In the genomic region with DNA sequence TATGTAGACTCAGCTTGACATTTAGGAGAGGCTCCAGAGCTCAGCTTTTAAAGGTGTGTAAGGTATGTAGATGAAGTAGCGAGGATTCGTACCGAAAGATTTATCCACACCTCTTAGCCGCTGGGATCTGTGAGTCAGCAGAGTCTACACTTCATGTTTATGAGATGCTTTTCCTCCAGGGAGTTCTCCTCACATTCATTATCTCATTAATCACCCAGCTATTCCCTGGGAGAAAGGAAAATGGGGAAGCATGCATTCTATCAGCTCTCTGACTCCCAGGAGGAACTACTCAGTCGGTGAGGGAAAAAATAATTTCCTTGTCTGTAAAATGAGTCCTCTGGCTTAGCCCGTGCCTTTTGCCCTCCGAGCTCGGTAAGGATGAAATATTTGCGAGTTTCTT, we compare ENCODE assay signal across 23 mouse cellular contexts.
DNase-seq lines count a peak whose midpoint lies in the region; ATAC-seq and TF ChIP-seq lines count a peak whose summit lies in the region.
"Had no signal": no experiment of that assay in that cellular context is flagged by ENCODE, and none has a peak within 500 bp of the region (broad histone marks: within the 10 kb centered on the region; RNA-seq: fewer than 3 reads in every experiment).

No protein-coding gene starts in this region.

- no peak overlapping the region for H3K4me3 ChIP-seq in kidney, embryonic 16.5 days (ENCODE audit: low read length)
- no peak overlapping the region for H3K4me3 ChIP-seq in hindbrain, embryonic 12.5 days
- no peak overlapping the region for H3K4me3 ChIP-seq in midbrain, postnatal 0 days (ENCODE audit: low read depth, low read length)
- no peak overlapping the region for H3K4me3 ChIP-seq in left cerebral cortex, adult 2 months
- H3K4me3 ChIP-seq: erythroblast, embryonic 14.5 days; forebrain, embryonic 13.5 days; heart, adult 2 months; heart, embryonic 15.5 days; limb, embryonic 13.5 days; liver, embryonic 13.5 days; midbrain, embryonic 12.5 days had no signal

- no peak overlapping the region for H3K4me2 ChIP-seq in kidney, embryonic 16.5 days (replicated peaks; ENCODE audit: low read depth, low read length)
- H3K4me2 ChIP-seq in hindbrain, embryonic 12.5 days (replicated peaks) = no peak overlapping the region
- no peak overlapping the region for H3K4me2 ChIP-seq in midbrain, postnatal 0 days (ENCODE audit: low read depth, low read length, poor library complexity, severe bottlenecking)
- H3K4me2 ChIP-seq: forebrain, embryonic 13.5 days; heart, embryonic 15.5 days; limb, embryonic 13.5 days; liver, embryonic 13.5 days; lung, embryonic 14.5 days; midbrain, embryonic 12.5 days had no signal

- intact Hi-C loops in left cerebral cortex, adult 2 months (cut with DNase I) = no loop called here

- no peaks in the 10 kb centered on the region for H3K36me3 ChIP-seq in kidney, embryonic 16.5 days (ENCODE audit: insufficient read depth, low read length)
- no peaks in the 10 kb centered on the region for H3K36me3 ChIP-seq in hindbrain, embryonic 12.5 days
- H3K36me3 ChIP-seq in midbrain, postnatal 0 days (ENCODE audit: insufficient read depth, low read length) = no peaks in the 10 kb centered on the region
- H3K36me3 ChIP-seq: heart, embryonic 15.5 days; limb, embryonic 13.5 days; liver, embryonic 13.5 days; midbrain, embryonic 12.5 days had no signal

- no peak for DNase-seq in kidney, adult 11 months
- peak; percentile 16 for DNase-seq in MN1 (ENCODE audit: low spot score)
- DNase-seq in midbrain, postnatal 0 days (ENCODE audit: low spot score) = peak; percentile 23
- DNase-seq in left cerebral cortex, adult 2 months (ENCODE audit: extremely low spot score in 1 of 2, low spot score in 2 of 2) = no peak
- DNase-seq in layer of hippocampus, adult 9-11 months = no peak
- DNase-seq: cerebellum, adult 8-10 months; gastrocnemius, postnatal 25 days; heart, adult 2 months; heart, postnatal 4 days; kidney, postnatal 25 days; liver, embryonic 13.5 days; lung, embryonic 14.5 days; lung, postnatal 36 days; thymus, postnatal 25 days had no signal

- no peak for TF ChIP-seq CTCF in midbrain, postnatal 0 days (IDR thresholded peaks at IDR 0.05)
- no peak for TF ChIP-seq CTCF in left cerebral cortex, adult 2 months (IDR thresholded peaks at IDR 0.05)

- peak; percentile 70; the same call in 1 of the 2 replicates for ATAC-seq in kidney, embryonic 16.5 days (ENCODE audit: low FRiP score, low TSS enrichment)
- 0 out of 2 replicates have a peak, but pooled peaks have one; percentile 40 for ATAC-seq in hindbrain, embryonic 12.5 days (ENCODE audit: low FRiP score)
- no peak for ATAC-seq in midbrain, postnatal 0 days (ENCODE audit: low FRiP score)
- ATAC-seq: forebrain, embryonic 13.5 days; intestine, embryonic 16.5 days had no signal

- H3K27me3 ChIP-seq in kidney, embryonic 16.5 days (ENCODE audit: insufficient read depth, low read length) = no peaks in the 10 kb centered on the region
- no peaks in the 10 kb centered on the region for H3K27me3 ChIP-seq in hindbrain, embryonic 12.5 days
- no peaks in the 10 kb centered on the region for H3K27me3 ChIP-seq in midbrain, postnatal 0 days (ENCODE audit: insufficient read depth, low read length)
- H3K27me3 ChIP-seq: CH12.LX; forebrain, embryonic 13.5 days; heart, embryonic 15.5 days; limb, embryonic 13.5 days; liver, embryonic 13.5 days; midbrain, embryonic 12.5 days had no signal

- no peak overlapping the region for H3K9ac ChIP-seq in kidney, embryonic 16.5 days (replicated peaks; ENCODE audit: low read length)
- no peak overlapping the region for H3K9ac ChIP-seq in hindbrain, embryonic 12.5 days
- H3K9ac ChIP-seq in midbrain, postnatal 0 days (replicated peaks; ENCODE audit: low read length, poor library complexity, severe bottlenecking) = no peak overlapping the region
- H3K9ac ChIP-seq: forebrain, embryonic 13.5 days; heart, embryonic 15.5 days; limb, embryonic 13.5 days; liver, embryonic 13.5 days; lung, embryonic 14.5 days; midbrain, embryonic 12.5 days had no signal

- no peaks in the 10 kb centered on the region for H3K4me1 ChIP-seq in kidney, embryonic 16.5 days (ENCODE audit: insufficient read depth, low read length)
- no peaks in the 10 kb centered on the region for H3K4me1 ChIP-seq in hindbrain, embryonic 12.5 days
- no peaks in the 10 kb centered on the region for H3K4me1 ChIP-seq in midbrain, postnatal 0 days (ENCODE audit: insufficient read depth, low read length)
- H3K4me1 ChIP-seq: forebrain, embryonic 13.5 days; heart, embryonic 15.5 days; limb, embryonic 13.5 days; midbrain, embryonic 12.5 days had no signal

- H3K27ac ChIP-seq in kidney, embryonic 16.5 days (ENCODE audit: low read length) = no peak overlapping the region
- H3K27ac ChIP-seq in hindbrain, embryonic 12.5 days = no peak overlapping the region
- no peak overlapping the region for H3K27ac ChIP-seq in midbrain, postnatal 0 days (ENCODE audit: low read depth, low read length)
- no peak overlapping the region for H3K27ac ChIP-seq in left cerebral cortex, adult 2 months
- H3K27ac ChIP-seq: forebrain, embryonic 13.5 days; heart, adult 2 months; heart, embryonic 15.5 days; limb, embryonic 13.5 days; liver, embryonic 13.5 days; midbrain, embryonic 12.5 days had no signal

- 28% methylated on average over 9 of the region's 9 CpGs for WGBS in kidney, embryonic 16.5 days
- WGBS in hindbrain, embryonic 12.5 days = 67% methylated on average over 9 of the region's 9 CpGs
- 64% methylated on average over 9 of the region's 9 CpGs for WGBS in midbrain, postnatal 0 days

- H3K9me3 ChIP-seq in kidney, embryonic 16.5 days (ENCODE audit: low read length) = no peaks in the 10 kb centered on the region
- no peaks in the 10 kb centered on the region for H3K9me3 ChIP-seq in hindbrain, embryonic 12.5 days (replicated peaks)
- H3K9me3 ChIP-seq in midbrain, postnatal 0 days (ENCODE audit: low read length) = no peaks in the 10 kb centered on the region
- H3K9me3 ChIP-seq: forebrain, embryonic 13.5 days; heart, embryonic 15.5 days; limb, embryonic 13.5 days; liver, embryonic 13.5 days; midbrain, embryonic 12.5 days had no signal

Comparison
In these comparisons a context has a peak if more than half of its experiments do, and no peak if none do; other contexts are left out.
1. DNase-seq: peak in MN1 (single experiment) and midbrain, postnatal 0 days (single experiment); none in kidney, adult 11 months (single experiment), left cerebral cortex, adult 2 months (0 of 2) and layer of hippocampus, adult 9-11 months (single experiment).